Mouse (Mus musculus): Measurements from ENCODE around the gene Dhcr7. TPM values are rescaled to one million over a fixed set of nuclear protein-coding genes. Genes with fewer than 3 reads are reported as not detected.

Dhcr7 gene
- polyA plus RNA-seq (2014; fragmentation: Illumina TruSeq; extraction: RNeasy Lipid Tissue Mini Kit (QIAGEN cat#74804); ENCODE audit: low read depth, low replicate concordance): 9.7 TPM

GRCm38 (mm10) chr7:143822375-143823265 lies at the start of gene Dhcr7, which contains the start of gene Nadsyn1:
Gene Dhcr7 (plus strand): TSS chr7:143823145.
Gene Nadsyn1 (minus strand): TSS chr7:143822849.

GRCm38 (mm10) chr7:143783996-143784829 lies 38.7 kb upstream of the Dhcr7 start, which contains the start of gene Mrgpre:
Gene Mrgpre (minus strand): TSS chr7:143784500.

GRCm38 (mm10) chr7:143866538-143866937 lies 43.6 kb downstream of the Dhcr7 start, which contains the start of gene Gm498:
Gene Gm498 (plus strand): TSS chr7:143866838.

Other genes starting within 250 kb of the Dhcr7 start
- gene Cars, start 223.1 kb upstream of the Dhcr7 start, polyA plus RNA-seq (2014; fragmentation: Illumina TruSeq; extraction: RNeasy Lipid Tissue Mini Kit (QIAGEN cat#74804); ENCODE audit: low read depth, low replicate concordance): 25.4 TPM
- gene Tnfrsf26, start 194.4 kb upstream of the Dhcr7 start, polyA plus RNA-seq (2014; fragmentation: Illumina TruSeq; extraction: RNeasy Lipid Tissue Mini Kit (QIAGEN cat#74804); ENCODE audit: low read depth, low replicate concordance): 0.46 TPM
- 1.4 TPM for gene Tnfrsf22, start 173.5 kb upstream of the Dhcr7 start, polyA plus RNA-seq (2014; fragmentation: Illumina TruSeq; extraction: RNeasy Lipid Tissue Mini Kit (QIAGEN cat#74804); ENCODE audit: low read depth, low replicate concordance)
- gene Tnfrsf23, start 137.3 kb upstream of the Dhcr7 start, polyA plus RNA-seq (2014; fragmentation: Illumina TruSeq; extraction: RNeasy Lipid Tissue Mini Kit (QIAGEN cat#74804); ENCODE audit: low read depth, low replicate concordance): 1.7 TPM
- gene Osbpl5, start 66.2 kb upstream of the Dhcr7 start, polyA plus RNA-seq (2014; fragmentation: Illumina TruSeq; extraction: RNeasy Lipid Tissue Mini Kit (QIAGEN cat#74804); ENCODE audit: low read depth, low replicate concordance): 15.0 TPM
- 0.36 TPM for gene Mrgprg, start 56.2 kb upstream of the Dhcr7 start, polyA plus RNA-seq (2014; fragmentation: Illumina TruSeq; extraction: RNeasy Lipid Tissue Mini Kit (QIAGEN cat#74804); ENCODE audit: low read depth, low replicate concordance)
- 0.57 TPM for gene Mrgpre, start 38.6 kb upstream of the Dhcr7 start, polyA plus RNA-seq (2014; fragmentation: Illumina TruSeq; extraction: RNeasy Lipid Tissue Mini Kit (QIAGEN cat#74804); ENCODE audit: low read depth, low replicate concordance)
- 9.4 TPM for gene Nadsyn1, start 296 bp upstream of the Dhcr7 start, polyA plus RNA-seq (2014; fragmentation: Illumina TruSeq; extraction: RNeasy Lipid Tissue Mini Kit (QIAGEN cat#74804); ENCODE audit: low read depth, low replicate concordance)
- gene Gm498, start 43.7 kb downstream of the Dhcr7 start, polyA plus RNA-seq (2014; fragmentation: Illumina TruSeq; extraction: RNeasy Lipid Tissue Mini Kit (QIAGEN cat#74804); ENCODE audit: low read depth, low replicate concordance): 6.6 TPM
- 1.3 TPM for gene Shank2, start 178.8 kb downstream of the Dhcr7 start, polyA plus RNA-seq (2014; fragmentation: Illumina TruSeq; extraction: RNeasy Lipid Tissue Mini Kit (QIAGEN cat#74804); ENCODE audit: low read depth, low replicate concordance)

Measured in adipose tissue, adult 10 weeks (tissue).